Mouse (Mus musculus): ENCODE measurements around the gene Vangl2.

Vangl2 gene

DNA sequence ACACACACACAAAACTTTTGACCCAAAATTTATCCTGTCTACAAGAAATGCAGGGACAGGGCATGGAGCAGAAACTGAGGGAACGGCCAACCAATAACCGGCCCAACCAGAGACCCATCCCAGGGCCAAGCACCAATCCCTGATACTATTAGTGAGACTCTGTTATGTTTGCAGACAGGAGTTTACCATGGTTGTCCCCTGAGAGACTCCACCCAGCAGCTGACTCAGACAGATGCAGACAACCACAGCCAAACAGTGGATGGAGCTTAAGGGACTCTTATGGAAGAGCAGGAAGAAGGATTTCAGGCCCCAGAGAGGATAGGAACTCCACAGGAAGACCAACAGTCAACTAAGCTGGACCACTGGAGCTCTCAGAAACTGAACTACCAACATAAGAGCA lies 1.7 kb upstream of the Vangl2 start:
- DNase-seq (ENCODE audit: low spot score in 2 of 2), result no peak

DNA sequence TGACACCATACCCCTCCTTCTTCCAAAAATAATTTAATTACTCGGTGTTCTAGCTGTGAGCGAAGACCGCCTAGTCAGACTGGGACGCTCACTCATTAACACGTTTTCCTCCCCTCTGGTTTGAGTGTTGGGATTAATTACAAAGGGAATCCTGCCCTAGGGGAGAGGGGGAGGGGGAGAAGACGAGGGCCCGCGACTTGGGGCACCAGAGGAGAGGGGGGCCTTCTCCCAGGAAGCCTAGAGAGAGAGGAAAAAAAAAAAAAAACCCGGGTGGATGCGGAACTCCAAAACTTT lies 488 bp downstream of the Vangl2 start:
- no peak for DNase-seq (ENCODE audit: low spot score in 2 of 2)

DNA sequence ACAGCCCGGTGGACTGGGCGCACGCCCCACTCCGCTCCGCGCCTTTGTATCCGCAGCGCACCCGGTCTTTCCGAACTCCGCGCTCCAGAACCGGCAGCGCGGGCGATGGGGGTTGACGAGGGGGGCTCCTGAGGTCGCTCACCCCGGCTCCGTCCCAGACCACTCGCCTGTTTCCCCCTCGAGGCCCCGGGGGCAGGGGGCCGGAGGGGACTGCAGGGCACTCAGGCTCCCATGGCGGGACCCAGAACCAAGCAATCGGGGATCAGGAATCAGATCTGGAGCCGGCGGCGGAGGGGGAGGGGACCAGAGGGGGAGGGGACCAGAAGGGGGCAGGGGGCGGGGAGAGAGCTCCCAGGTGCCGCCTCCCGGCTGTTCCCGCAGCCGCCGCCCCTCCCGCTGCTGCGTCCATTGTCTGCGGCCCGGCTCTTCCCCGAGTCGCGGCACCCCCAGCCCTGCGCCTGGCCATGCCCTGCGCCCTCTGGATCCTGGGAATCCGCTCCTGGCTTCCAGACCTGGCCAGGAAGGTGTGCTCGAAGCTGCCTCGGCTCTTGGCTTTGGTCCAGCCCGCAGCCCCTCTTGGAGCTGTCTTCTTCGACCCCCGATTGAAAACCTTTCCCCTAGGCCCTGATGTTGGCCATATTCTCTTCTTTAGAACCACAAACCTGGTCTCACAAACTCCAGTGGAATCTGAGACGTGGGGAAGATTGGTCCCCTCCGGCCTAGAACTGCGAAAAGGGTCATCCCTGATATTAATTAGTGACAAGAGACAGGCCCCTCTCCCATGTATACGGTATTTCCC lies 1.0 kb downstream of the Vangl2 start:
- peak; percentile 72 to 73 for DNase-seq (ENCODE audit: low spot score in 2 of 2)

DNA sequence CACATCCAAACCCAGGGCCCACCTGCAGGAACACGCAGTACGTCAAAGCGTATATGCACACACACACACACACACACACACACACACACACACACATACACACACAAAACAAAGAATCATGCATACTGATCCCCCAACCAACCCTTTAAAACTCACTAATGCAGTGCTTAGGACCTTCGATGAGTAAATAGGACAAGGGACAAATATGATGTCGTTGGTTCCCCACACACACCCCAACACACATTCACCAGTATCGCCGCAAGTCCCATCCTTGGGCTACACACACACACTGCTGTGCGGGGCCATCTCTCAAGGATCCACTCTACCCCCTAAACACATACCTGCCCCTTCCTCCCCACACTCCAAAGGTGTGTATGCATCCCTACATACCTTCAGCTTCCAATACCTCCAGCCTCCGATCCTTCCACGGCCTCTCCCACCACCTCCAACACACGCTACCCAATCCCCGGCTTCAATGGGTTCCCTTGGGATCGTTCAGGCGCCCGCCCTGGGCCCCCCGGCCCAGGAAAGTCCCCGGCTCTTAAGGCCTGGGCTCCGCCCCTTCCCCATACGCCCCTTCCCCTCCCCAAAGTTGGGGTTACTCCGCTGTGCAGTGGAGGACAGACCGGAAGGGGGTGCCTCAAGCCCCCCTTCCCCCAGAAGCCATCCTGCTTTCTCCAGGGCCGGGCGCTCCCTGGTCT lies 1.9 kb downstream of the Vangl2 start:
- DNase-seq (ENCODE audit: low spot score in 2 of 2), result no peak

DNA sequence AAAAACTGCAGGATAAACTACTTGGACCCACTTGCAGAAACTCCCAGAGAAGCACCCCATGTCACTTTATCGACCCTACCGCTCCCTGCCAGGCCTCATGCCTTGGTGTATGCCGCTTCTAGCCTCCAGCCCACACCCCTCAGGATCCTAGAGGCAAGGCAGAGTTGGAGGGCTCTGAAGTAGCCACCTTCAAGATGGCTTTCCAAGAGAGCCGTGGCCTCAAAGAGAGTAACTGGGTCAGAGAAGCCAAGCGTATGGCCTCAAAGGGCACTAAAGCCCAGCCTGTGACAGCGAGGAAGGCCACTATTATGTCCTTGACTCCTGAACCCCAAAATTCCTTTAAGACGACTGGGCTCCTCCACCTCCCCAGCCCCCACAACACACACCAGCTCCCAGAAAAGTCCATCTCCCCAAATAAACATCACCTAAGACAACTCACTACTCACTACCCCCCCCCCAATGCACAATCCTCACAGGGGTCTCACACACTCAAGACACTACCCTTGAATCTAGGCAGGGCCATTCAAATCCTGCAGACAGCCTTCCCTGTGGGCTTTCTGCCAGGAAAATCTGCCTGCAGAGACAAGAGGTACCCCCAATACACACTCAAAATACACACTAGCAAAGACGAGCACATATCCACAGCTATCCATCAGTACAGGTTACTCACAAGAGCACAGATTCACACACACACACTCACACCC lies 2.9 kb downstream of the Vangl2 start:
- no peak for DNase-seq (ENCODE audit: low spot score in 2 of 2)

- no peak for DNase-seq (ENCODE audit: low spot score in 2 of 2)
Measured at GRCm38 (mm10) chr1:172024140-172024895, 3.9 kb downstream of the Vangl2 start.

DNA sequence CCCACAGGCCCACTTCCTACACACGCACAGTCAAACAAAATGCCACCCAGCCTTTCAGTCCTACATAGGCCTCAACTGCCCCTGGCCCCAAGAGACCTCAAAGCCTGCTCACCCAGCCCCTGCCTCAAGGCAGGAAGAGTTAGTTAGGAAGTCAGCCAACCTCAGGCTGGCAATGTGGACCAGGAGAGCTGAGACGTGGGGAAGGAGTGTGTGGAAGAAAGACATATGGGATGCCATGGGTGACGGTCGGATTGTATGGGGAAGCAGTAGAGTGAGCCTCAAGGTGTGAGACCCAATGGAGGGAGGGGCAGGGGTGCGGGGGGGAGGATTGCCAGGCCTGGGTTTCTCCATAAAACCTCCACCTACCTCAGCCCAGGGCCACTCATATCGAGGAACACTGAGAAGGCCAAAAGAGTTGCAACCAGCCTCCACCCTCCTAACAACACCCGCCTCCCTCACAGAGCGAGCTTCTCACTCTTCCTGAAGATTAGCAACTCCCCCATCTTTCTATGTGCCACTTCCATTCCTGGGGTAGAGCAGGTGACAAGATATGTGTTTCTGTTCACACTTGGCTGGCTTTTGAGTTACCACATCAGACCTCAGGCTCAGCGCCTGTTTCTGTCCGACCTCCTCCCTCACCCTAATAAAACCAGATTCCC lies 8.3 kb downstream of the Vangl2 start:
- DNase-seq (ENCODE audit: low spot score in 2 of 2), result peak in 1 of 2 experiments; percentile 43

DNA sequence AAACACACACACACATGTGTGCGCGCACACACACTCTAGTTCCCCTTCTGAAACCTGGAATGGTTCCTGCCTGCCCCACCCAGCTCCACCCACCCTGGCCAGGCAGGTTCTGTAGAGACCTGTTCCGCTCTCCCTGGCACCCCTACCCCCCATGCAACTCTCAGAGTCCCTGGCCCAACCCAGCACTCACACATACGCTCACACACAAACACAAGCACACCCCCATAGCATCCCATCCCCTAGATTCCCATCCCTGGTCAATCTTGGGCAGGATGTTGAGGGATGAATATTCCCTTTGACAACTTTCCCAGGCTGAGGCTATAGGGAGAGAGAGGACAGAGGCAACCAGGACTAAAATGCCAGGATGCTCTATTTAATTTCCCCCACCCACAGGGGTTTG lies 8.9 kb downstream of the Vangl2 start:
- DNase-seq (ENCODE audit: low spot score in 2 of 2), result no peak

- no peak for DNase-seq (ENCODE audit: low spot score in 2 of 2)
Measured at GRCm38 (mm10) chr1:172018336-172019311, 9.6 kb downstream of the Vangl2 start.

DNA sequence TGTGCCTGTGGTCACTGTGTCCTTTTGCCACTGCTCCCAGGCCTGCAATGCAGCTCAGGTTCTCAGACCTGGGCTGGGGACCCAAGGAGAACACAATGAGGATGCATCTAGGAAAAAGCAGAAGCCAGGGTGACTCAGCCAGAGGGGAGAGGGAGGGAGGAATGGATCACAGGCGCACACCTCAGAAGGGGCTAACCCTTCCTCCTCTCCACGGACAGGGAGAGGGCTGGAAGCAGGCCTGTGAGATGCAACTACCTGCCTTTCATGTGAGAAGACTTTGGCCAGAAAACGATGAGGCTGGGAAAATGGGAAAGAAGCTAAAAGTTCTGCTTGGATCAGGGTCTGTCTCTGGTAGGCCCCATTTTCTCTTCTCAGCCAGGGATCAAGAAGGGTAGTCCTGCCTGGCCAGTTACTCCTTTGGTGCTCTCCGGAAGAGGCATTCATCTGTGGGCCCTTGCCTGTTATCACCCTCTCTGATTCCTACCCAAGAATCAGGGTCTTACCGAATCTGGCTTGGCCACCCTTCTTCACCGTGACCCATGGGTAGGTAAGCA lies 10.7 kb downstream of the Vangl2 start:
- DNase-seq (ENCODE audit: low spot score in 2 of 2), result no peak

DNA sequence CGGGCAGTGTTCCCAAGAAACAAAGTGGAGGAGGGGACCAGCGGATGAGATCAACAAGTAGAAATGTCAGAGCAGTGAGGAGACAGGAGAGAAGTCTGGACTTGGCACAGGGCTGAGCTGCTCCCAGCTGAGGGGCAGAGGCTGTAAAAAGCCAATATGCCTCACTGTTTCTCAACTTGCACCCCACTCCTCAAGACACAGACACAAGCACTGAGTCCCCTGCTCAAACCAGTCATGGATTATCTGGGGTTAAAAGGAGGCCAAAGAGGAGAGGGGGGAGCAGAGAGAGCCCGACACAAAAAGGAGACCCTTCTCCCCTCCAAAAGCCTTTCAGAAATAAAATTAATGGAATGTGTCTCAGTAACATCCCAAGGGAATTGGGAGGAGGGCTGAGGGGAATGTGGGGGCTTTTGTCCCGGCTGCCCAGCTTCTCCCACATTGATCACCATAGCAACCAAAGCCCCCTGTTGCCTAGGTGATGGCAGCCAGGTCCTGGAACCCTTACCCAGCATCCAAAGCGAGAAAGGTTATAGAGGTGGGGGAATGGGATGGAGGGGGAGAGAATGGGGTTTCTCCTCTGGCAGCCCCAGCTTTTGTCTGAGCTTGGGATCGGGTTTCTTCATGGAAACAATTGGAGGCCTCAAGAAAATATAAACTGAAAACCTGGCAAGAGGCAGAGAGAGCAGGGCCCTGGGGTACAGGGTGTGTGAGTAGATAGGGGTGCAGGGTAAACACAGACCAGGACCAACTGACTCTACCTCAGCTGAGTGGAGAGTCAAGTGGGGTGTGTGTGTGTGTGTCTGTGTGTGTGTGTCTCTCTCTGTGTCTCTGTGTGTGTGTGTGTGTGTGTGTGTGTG lies 11.4 kb downstream of the Vangl2 start:
- no peak for DNase-seq (ENCODE audit: low spot score in 2 of 2)

DNA sequence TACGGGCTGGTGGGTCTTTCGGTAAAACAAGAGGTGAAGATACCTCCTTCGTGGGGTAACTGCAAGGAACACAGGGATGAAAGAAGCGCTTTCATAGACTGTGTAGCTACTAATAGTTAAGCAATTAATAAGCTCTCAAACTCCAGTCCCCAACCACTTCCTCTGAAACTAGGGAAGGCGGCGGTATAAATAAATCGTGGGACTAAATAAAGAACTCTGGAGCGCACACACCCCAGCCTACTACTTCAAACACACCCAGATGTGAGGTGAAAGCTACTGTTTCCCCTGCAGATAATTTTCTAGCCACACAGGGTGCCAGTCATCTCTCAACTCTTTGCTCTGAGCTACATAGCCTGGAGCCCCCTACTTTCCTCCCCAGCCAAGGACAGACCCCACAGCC lies 12.2 kb downstream of the Vangl2 start:
- no peak for DNase-seq (ENCODE audit: low spot score in 2 of 2)

- no peak for DNase-seq (ENCODE audit: low spot score in 2 of 2)
Measured at GRCm38 (mm10) chr1:172015312-172015939, 12.8 kb downstream of the Vangl2 start.

- DNase-seq (ENCODE audit: low spot score in 2 of 2), result no peak
Measured at GRCm38 (mm10) chr1:172014771-172015170, 13.5 kb downstream of the Vangl2 start.

DNA sequence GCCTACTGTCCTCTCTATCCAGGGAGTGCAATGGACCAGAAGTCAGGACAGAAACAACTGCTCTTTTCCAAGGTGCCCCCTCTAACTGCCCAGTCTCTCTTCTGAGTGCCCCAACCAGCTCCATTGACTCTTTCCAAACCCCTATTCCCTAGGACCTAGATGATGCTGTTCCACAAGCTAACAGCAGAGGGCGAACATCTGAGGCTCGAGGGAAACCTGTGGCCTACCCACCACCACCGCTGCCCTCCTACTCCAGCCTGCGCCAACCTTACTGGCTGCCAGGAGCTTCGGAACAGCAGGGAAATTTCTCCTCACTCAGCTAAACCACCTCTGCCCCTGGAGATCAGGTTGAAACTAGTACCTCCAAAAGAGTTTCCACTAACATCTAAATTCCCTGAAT lies 16.2 kb downstream of the Vangl2 start:
- DNase-seq (ENCODE audit: low spot score in 2 of 2), result peak; percentile 61 to 67

- DNase-seq (ENCODE audit: low spot score in 2 of 2), result no peak
Measured at GRCm38 (mm10) chr1:172010042-172010824, 18.0 kb downstream of the Vangl2 start.

GRCm38 (mm10) chr1:172009406-172009805 lies 18.8 kb downstream of the Vangl2 start:
- no peak for DNase-seq (ENCODE audit: low spot score in 2 of 2)

DNA sequence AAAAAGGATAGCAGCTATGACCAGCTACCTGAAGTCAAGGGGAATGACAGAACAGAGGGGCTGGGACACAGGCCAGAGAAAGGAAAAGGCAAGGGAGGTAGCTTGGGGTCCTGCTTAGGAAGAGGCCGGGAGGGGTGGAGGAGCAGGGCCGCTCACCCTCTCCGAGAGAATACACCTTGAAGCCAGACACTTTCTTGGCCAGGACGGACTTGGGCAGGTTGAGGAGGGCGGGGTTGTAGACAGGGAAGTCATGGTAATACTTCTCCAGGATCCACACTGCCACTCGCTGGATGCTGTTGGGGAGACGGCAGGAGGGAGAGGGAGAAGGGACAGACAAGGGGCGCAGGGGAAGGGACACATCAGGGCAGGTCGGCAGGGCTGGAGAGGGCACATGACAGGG lies 19.9 kb downstream of the Vangl2 start:
- DNase-seq (ENCODE audit: low spot score in 2 of 2), result no peak
